Mouse (Mus musculus) hindbrain, embryonic 16.5 days (tissue): ENCODE results near the gene Rcor2. TPM values are rescaled to one million over a fixed set of nuclear protein-coding genes. Genes with fewer than 3 reads are reported as not detected.

ENCODE experiments used
- ATAC-seq: fragments of 200-750 bp; cut with Nextera tagmentation; 2 replicates; pipeline ENCODE4 v1.8.0; 2017; ENCODE audit warnings: moderate TSS enrichment, moderate library complexity
- H3K27ac ChIP-seq: fragments of 300-500 bp; sonication (generic); 2 replicates; pipeline ENCODE4 v1.5.1; 2014; ENCODE audit warnings: low read depth, mild to moderate bottlenecking, control low read depth, low read length, moderate library complexity
- H3K27me3 ChIP-seq: fragments of 300-500 bp; sonication (generic); replicated peaks from 2 replicates; pipeline ENCODE4 v1.6.1; 2014; ENCODE audit warnings: low read length; ENCODE audit not compliant: control insufficient read depth, insufficient read depth
- H3K36me3 ChIP-seq: fragments of 300-500 bp; sonication (generic); 2 replicates; pipeline ENCODE4 v1.6.1; 2014; ENCODE audit warnings: mild to moderate bottlenecking, low read length, moderate library complexity, mixed read lengths; ENCODE audit not compliant: control insufficient read depth, insufficient read depth
- H3K4me1 ChIP-seq: fragments of 300-500 bp; sonication (generic); 2 replicates; pipeline ENCODE4 v1.6.1; 2014; ENCODE audit warnings: low read depth, low read length; ENCODE audit not compliant: control insufficient read depth, insufficient read depth
- H3K4me2 ChIP-seq: fragments of 300-500 bp; sonication (generic); 2 replicates; pipeline ENCODE4 v1.6.1; 2014; ENCODE audit warnings: mild to moderate bottlenecking, low read length, control low read depth, moderate library complexity
- H3K4me3 ChIP-seq: fragments of 300-500 bp; sonication (generic); 2 replicates; pipeline ENCODE4 v1.5.1; 2014; ENCODE audit warnings: mild to moderate bottlenecking, low read length, control low read depth, moderate library complexity
- H3K9ac ChIP-seq: fragments of 300-500 bp; sonication (generic); 2 replicates; pipeline ENCODE4 v1.6.1; 2014; ENCODE audit warnings: low read depth, mild to moderate bottlenecking, control low read depth, low read length, moderate library complexity
- H3K9me3 ChIP-seq: fragments of 300-500 bp; sonication (generic); 2 replicates; pipeline ENCODE4 v1.6.1; 2014; ENCODE audit warnings: mild to moderate bottlenecking, low read length, moderate library complexity; ENCODE audit not compliant: control insufficient read depth
- WGBS: fragments of 180-500 bp; shearing (Covaris S2); extraction: QIAGEN DNeasy Blood & Tissue Kit; methylation state at CpG from one replicate; pipeline ENCODE4 v1.1.7; 2014; 5-methylcytosine and 5-hydroxymethylcytosine counted together
- polyA plus RNA-seq: library from polyadenylated mRNA; unstranded; fragments of >200 nt; fragmentation: Nextera tagmentation; extraction: Ambion mirVana; gene quantifications from 2 replicates; pipeline ENCODE4 v1.2.1, GENCODE M21; 2015

The Rcor2 gene
- polyA plus RNA-seq, 1 experiment from 2014 or later, result 10.5 TPM

- Histone ChIP-seq H3K27me3 (no peaks in the 10 kb centered on the region), H3K4me3 (no peak overlapping the region), H3K36me3 (peaks cover 8% of the 10 kb centered on the region; the same call in 1 of the 2 replicates), H3K4me2 (no peak overlapping the region), H3K27ac (no peak overlapping the region; the same call in 1 of the 2 replicates), H3K4me1 (peaks cover 12% of the 10 kb centered on the region), H3K9ac (no peak overlapping the region; the same call in 1 of the 2 replicates), H3K9me3 (no peaks in the 10 kb centered on the region)
- ATAC-seq, result no peak
- WGBS, result 93% methylated on average over 9 of the region's 9 CpGs
Measured at GRCm38 (mm10) chr19:7235461-7235860, 31.7 kb upstream of the Rcor2 start.

GRCm38 (mm10) chr19:7236011-7236410, 31.1 kb upstream of the Rcor2 start:
- Histone ChIP-seq H3K4me1 (peaks cover 12% of the 10 kb centered on the region), H3K4me2 (no peak overlapping the region), H3K27me3 (no peaks in the 10 kb centered on the region), H3K9ac (no peak overlapping the region), H3K4me3 (no peak overlapping the region), H3K27ac (no peak overlapping the region), H3K9me3 (no peaks in the 10 kb centered on the region), H3K36me3 (peaks cover 8% of the 10 kb centered on the region; the same call in 1 of the 2 replicates)
- ATAC-seq, result no peak
- 79% methylated on average over 2 of the region's 2 CpGs for WGBS

GRCm38 (mm10) chr19:7236742-7237141, 30.4 kb upstream of the Rcor2 start:
- WGBS, result 75% methylated on average over 4 of the region's 4 CpGs

GRCm38 (mm10) chr19:7239574-7239973, 27.6 kb upstream of the Rcor2 start:
- no peak overlapping the region for H3K27ac ChIP-seq
- peak overlapping the region; percentile 95 for H3K4me2 ChIP-seq
- H3K9ac ChIP-seq, result peak overlapping the region; percentile 78
- no peak for ATAC-seq
- H3K4me3 ChIP-seq, result peak overlapping the region; percentile 55
- H3K4me1 ChIP-seq, result peaks cover 12% of the 10 kb centered on the region
- no peaks in the 10 kb centered on the region for H3K27me3 ChIP-seq
- 90% methylated on average over 3 of the region's 3 CpGs for WGBS
- H3K36me3 ChIP-seq, result 0 out of 2 replicates have a peak, but pooled peaks cover 3% of the 10 kb centered on the region
- H3K9me3 ChIP-seq, result no peaks in the 10 kb centered on the region

More at GRCm38 (mm10) chr19:7236742-7237141, 30.4 kb upstream of the Rcor2 start:
- H3K4me3 ChIP-seq, result no peak overlapping the region
- peaks cover 12% of the 10 kb centered on the region for H3K4me1 ChIP-seq
- H3K27ac ChIP-seq, result no peak overlapping the region
- peaks cover 8% of the 10 kb centered on the region; the same call in 1 of the 2 replicates for H3K36me3 ChIP-seq
- H3K9ac ChIP-seq, result no peak overlapping the region
- no peak overlapping the region for H3K4me2 ChIP-seq
- ATAC-seq, result no peak
- no peaks in the 10 kb centered on the region for H3K9me3 ChIP-seq
- H3K27me3 ChIP-seq, result no peaks in the 10 kb centered on the region

GRCm38 (mm10) chr19:7240291-7240690, 26.8 kb upstream of the Rcor2 start:
- no peaks in the 10 kb centered on the region for H3K9me3 ChIP-seq
- ATAC-seq, result peak; percentile 1; the same call in 1 of the 2 replicates

GRCm38 (mm10) chr19:7240782-7241690, 26.1 kb upstream of the Rcor2 start, which contains the start of gene Naa40:
Gene Naa40, minus strand, starts transcription at chr19:7241183.
- H3K4me1 ChIP-seq, result peaks cover 12% of the 10 kb centered on the region
- peak within 1 kb of the TSS; percentile 95 for H3K4me2 ChIP-seq
- H3K27ac ChIP-seq, result peak within 1 kb of the TSS; percentile 75
- peak within 1 kb of the TSS; percentile 55 for H3K4me3 ChIP-seq
- peak; percentile 98 for ATAC-seq
- H3K27me3 ChIP-seq, result no peaks in the 10 kb centered on the region
- H3K36me3 ChIP-seq, result 0 out of 2 replicates have a peak, but pooled peaks cover 3% of the 10 kb centered on the region
- WGBS, result under 1% methylated on average over 72 of the region's 80 CpGs
- no peaks in the 10 kb centered on the region for H3K9me3 ChIP-seq
- H3K9ac ChIP-seq, result peak within 1 kb of the TSS; percentile 78

More at GRCm38 (mm10) chr19:7240291-7240690, 26.8 kb upstream of the Rcor2 start:
- H3K27ac ChIP-seq, result peak overlapping the region; percentile 75
- 0 out of 2 replicates have a peak, but pooled peaks cover 3% of the 10 kb centered on the region for H3K36me3 ChIP-seq
- no peaks in the 10 kb centered on the region for H3K27me3 ChIP-seq
- H3K4me2 ChIP-seq, result peak overlapping the region; percentile 95
- WGBS, result 2% methylated on average over 13 of the region's 13 CpGs
- peak overlapping the region; percentile 78 for H3K9ac ChIP-seq
- peaks cover 12% of the 10 kb centered on the region for H3K4me1 ChIP-seq
- peak overlapping the region; percentile 55 for H3K4me3 ChIP-seq

GRCm38 (mm10) chr19:7246021-7246420, 21.1 kb upstream of the Rcor2 start:
- WGBS, result 87% methylated on average over 3 of the region's 3 CpGs
- ATAC-seq, result no peak

GRCm38 (mm10) chr19:7257881-7258280, 9.2 kb upstream of the Rcor2 start:
- H3K27me3 ChIP-seq, result no peaks in the 10 kb centered on the region
- H3K27ac ChIP-seq, result no peak overlapping the region
- 59% methylated on average over 5 of the region's 5 CpGs for WGBS
- peaks cover 2% of the 10 kb centered on the region; the same call in 1 of the 2 replicates for H3K9me3 ChIP-seq
- no peaks in the 10 kb centered on the region for H3K4me1 ChIP-seq
- H3K4me3 ChIP-seq, result no peak overlapping the region
- ATAC-seq, result peak; percentile 76
- no peak overlapping the region for H3K9ac ChIP-seq
- no peak overlapping the region for H3K4me2 ChIP-seq
- H3K36me3 ChIP-seq, result no peaks in the 10 kb centered on the region

More at GRCm38 (mm10) chr19:7246021-7246420, 21.1 kb upstream of the Rcor2 start:
- no peak overlapping the region for H3K27ac ChIP-seq
- no peak overlapping the region for H3K9ac ChIP-seq
- H3K4me1 ChIP-seq, result no peaks in the 10 kb centered on the region
- no peaks in the 10 kb centered on the region for H3K9me3 ChIP-seq
- H3K27me3 ChIP-seq, result no peaks in the 10 kb centered on the region
- no peak overlapping the region for H3K4me2 ChIP-seq
- H3K4me3 ChIP-seq, result no peak overlapping the region
- no peaks in the 10 kb centered on the region for H3K36me3 ChIP-seq

- no peaks in the 10 kb centered on the region for H3K36me3 ChIP-seq
- H3K4me3 ChIP-seq, result no peak overlapping the region
- no peak overlapping the region for H3K9ac ChIP-seq
- no peaks in the 10 kb centered on the region for H3K27me3 ChIP-seq
- 72% methylated on average over 1 of the region's 1 CpGs for whole genome bisulfite sequencing
- no peak overlapping the region for H3K27ac ChIP-seq
- peaks cover 23% of the 10 kb centered on the region for H3K4me1 ChIP-seq
- H3K4me2 ChIP-seq, result no peak overlapping the region
- no peak for ATAC-seq
- H3K9me3 ChIP-seq, result peaks cover 2% of the 10 kb centered on the region; the same call in 1 of the 2 replicates
Measured at GRCm38 (mm10) chr19:7261476-7261875, 5.6 kb upstream of the Rcor2 start.
